Mouse (Mus musculus): ENCODE measurements at regions not wholly inside any gene's neighbourhood (a gene's known extent, or its start where the extent isn't known, plus 50 kb on each side); places are given as distances from the start of the nearest gene placed in this dataset.

GRCm38 (mm10) chr14:72091579-72091978 lies 400.1 kb downstream of the Gm9195 start:
- DNase-seq = no peak

DNA sequence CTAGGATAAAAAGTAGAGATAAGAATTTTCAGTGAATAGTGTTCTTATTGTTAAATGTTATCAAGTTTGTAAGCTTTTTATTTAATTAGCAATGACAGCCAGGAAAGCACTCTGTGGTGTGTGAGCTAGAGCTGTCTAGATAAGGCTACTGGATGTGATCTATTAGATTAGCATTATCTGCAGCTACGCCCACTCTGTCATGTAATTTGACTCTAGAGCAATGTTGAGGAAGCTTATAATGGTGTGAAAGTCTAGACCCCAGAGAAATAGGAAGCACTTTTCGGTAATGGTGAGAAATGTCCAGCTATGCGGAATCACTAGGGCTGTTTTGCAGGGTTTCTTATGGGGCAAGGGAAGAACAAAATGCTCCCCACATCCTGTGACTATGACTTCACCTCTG lies 410.2 kb downstream of the Gm9195 start:
- DNase-seq = no peak

- no peak for DNase-seq
These were observed 427.4 kb downstream of the Gm9195 start for GRCm38 (mm10) chr14:72064111-72064812.

DNA sequence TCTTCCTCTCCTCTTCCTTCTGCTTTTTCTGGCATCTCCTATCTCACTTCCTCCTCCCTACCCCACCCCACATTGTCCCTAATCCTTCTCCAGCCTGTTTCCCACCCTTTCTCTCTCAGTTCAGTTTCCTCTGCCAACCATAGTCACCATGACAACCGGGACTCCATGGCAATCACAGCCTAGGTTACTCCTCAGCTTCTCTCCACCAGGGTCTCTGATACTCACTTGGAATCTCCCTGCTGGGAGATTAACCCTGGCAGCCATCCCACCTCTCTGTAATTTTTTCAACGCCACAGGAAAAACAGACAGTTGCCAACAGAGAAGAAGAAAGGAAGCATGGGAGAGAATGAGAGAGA lies 448.8 kb downstream of the Gm9195 start:
- no peak for DNase-seq

DNA sequence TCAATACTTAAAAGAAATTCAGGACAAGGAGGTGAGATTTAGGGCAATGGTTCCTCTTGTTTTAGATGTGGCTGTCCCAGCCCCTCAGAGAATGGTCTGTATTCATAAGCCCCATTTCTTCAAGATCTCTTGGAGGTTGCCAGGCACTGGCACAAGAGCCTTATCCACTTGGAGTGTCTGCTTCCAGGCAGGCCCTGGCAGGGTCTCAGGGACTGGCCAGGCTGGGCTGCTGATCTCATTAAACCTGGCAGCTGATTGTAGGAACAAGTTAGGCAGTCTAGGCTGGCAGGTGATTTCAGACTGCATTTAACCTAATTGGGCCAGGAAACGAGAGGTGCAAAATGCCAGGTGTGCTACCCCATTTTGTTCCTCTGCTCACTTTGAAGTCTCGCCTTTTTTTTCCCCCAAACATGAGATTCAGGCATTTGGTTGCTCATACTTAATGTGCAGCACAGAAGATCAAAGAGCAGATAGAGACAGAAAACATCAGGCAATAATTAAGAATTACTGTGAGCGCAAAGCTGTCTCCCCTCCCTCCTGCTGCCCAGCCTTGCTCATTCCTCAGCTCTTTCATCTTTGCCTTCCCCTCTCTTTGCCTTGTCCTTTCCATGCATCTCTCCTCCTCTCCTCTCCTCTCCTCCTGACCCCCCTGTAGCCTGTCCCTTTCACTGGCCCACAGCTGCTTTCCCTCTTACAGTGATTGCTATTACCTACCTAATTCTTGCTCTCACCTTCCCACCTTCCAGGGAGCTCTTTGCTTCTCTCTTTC lies 449.3 kb downstream of the Gm9195 start:
- peak; percentile 7 for DNase-seq

- DNase-seq = peak; percentile 2
These were observed 461.2 kb downstream of the Gm9195 start for GRCm38 (mm10) chr14:72030396-72030795.

DNA sequence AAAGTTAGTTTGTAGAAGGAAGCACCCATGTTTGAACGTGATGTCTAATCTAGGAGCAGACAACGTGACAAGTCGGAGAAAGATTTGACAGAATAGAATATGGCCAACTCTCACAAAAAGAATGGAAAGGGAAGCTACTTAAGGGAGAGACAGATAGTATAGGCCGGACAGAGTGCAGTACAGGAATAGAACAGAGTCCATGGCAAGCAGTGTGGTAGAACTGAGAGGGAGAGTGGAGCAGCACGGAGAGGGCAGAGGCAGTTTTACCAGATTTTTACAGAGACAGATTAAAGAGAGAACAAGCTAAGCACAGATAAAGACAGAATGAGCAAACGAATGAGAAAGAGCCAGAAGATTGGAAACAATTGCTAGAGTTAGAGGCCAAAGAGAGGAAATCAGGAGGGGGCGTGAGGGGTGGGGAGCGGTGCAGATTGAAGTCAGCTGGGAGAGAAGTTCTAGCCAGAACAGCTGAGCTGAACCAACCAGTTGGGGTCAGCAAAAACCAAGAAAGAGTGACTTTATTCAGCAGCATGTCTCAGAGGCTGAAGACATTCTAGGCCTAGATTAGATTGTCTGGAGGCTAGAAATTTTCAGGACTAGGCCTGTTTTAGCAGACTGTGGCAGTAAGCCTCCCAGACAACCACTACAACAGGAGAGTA lies 464.1 kb downstream of the Gm9195 start:
- DNase-seq = peak; percentile 22

DNA sequence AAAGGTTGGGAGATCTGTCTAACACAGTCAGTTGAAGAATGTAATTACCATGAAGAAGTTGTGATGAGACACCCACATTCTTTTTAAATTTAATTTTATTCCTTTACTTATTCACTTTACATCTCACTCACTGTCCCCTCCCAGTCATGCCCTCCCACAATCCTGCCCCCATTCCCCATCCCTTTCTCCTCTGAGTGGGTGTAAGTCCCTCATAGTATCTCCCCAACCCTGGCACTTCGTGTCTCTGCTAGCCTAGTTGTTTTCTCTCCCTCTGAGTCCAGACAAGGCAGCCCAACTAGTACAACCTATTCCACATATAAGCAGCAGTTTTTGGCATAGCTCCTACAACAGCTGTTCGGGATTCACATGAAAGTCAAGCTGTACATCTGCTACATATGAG lies 487.3 kb downstream of the Gm9195 start:
- DNase-seq = no peak

DNA sequence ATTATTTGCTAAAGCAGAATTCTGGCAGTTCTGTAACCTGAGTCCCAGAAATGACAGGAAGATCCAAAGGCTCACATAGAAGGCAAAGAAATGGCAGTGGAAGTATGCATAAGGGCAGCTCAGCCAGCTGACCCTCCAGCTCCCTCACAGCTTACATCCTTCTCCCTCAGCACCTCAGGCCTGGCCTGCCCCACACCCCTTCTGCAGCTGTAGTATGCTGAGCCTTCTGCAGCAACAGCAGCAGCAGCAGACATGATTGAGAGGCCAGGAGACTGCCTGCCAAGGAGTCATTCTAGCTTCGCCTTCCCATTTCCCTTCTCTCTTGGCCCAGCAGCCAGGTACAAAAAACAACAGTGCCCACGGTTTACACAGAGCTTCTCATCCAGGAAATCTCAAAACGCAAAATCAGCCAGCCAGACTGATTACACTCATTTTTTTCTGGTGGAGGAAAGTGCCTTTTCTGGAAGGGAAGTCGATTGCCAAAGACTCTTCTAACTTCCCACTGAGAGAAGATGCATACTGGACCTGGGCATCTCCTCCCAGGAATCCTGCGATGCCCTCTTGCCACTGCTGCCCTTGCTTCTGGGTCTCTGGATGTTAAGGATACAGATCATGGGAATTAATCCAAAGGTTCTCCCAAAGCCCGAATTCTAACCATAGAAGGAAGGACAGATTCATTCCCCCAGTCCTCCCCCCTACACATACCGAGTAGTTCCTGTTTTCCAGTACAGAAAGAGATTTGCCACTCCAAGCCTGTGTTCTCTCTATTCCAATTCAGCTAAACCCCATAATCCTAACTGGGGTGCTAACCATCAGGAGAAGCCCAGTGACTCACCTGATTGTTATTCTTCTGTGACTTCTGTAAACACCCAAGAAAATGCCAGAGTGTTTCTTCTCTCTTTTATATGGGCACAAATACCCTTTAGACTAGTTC lies 489.2 kb downstream of the Gm9195 start:
- no peak for DNase-seq

DNA sequence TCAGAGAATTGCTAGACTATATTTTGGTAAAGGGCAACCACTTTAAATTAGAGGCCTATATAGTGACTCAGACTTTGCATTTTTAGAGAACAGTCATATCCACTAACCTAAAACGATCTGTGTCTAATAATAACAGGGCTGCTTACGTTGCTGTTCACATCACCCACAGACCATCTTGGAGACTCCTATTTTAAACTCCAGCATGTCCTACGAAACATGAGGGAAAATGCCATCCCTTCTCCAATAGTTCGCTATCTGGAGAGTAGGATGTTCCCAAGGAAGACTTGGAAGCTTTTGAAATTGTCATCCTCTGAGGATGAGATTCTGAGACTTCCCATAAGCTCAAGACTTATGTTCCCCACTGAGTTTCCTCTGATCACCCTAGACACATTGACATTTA lies 518.6 kb downstream of the Gm9195 start:
- DNase-seq = no peak

DNA sequence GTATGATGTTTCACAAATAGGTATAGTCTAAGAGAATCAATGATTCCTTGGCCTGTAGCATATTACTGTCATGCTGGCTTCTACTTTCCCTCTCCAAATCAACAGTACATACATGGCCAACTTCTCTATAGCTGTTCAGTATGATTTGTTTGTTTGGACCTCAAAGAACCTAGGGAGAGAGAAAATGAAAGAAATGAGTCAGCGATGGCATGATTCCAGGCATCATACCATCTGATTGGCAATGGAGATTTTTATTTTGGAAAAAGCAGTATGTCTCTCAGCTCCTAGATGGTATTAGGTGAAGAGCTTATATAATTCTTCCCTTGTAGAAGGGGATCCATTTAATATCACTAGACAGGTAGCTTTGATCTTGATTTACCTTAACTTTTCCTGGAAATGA lies 519.1 kb downstream of the Gm9195 start:
- no peak for DNase-seq

DNA sequence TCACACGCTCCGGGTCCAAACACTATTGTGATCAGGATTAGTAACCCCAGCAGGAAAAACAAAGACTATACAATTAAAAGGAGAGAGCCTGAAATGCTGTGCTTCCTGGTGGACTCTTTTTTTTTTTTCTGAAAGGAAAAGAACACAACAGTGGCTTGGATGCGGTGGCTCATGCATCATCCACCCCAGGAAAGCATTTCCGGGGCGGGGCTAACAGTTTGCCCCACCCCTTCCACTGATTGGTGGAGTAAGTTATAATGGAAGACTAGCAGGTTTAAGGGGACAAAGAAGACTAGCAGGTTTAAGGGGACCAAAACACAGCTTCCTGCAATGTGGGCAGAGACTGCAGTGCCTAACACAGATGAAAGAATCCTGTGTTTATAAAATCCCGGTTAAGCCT lies 524.0 kb downstream of the Gm9195 start:
- DNase-seq = no peak

DNA sequence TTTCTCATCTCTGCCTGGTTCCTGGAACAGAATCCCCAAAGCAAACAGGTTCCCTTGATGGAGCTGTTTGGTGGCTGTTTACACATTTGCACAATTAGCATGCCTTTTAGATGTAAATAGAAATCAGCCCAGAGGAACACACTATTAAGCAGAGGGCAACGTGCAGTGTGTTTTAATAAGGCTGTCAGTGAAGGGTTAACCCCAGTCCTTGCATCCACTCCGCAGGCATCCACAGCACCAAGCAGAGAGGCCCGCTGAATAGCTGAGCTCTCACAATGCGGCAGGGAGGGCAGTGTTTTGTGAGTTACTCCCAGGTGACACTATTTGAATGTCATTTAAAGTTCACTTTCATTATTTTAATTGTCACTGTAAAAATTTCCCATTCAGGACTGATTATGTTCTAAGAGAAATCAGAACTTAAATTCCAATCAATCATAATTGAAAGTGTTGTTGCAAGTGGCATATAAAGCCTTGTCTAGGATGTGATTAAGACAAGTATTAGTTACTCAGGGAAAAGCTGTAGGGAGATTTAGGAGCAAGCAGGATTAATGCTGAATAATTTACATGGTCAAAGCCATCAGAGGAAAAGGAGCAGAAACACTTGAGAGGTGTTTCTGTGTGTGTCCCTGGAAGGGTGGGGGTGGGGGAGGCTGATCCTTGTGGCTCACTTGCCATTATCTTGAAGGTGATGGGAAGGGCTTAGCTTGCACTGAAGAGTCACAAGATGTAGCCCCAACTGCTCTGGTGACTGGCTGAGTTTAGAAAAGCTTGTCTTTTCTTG lies 528.1 kb downstream of the Gm9195 start:
- peak; percentile 38 for DNase-seq

DNA sequence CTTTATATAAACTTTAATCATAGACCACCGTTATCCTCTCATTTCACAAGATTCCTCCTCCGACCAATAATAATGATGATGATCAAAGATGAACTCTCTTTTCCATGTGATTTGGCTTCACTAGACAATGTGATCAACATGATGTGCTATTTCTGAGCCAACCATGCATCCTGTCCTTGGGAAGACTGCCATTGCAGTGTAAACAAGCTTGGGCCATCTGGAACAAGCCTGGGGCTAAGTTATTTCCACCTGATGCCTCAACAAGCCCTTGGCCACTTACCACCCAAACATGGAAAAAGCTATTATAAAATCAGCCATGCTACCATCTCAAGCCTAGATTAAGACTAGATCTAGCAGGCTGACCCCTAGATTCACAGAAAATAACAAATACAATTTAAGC lies 542.9 kb downstream of the Gm9195 start:
- no peak for DNase-seq

GRCm38 (mm10) chr14:71937157-71937485 lies 554.5 kb downstream of the Gm9195 start:
- no peak for DNase-seq

- no peak for DNase-seq
These were observed 555.1 kb downstream of the Gm9195 start for GRCm38 (mm10) chr14:71936373-71937156.

DNA sequence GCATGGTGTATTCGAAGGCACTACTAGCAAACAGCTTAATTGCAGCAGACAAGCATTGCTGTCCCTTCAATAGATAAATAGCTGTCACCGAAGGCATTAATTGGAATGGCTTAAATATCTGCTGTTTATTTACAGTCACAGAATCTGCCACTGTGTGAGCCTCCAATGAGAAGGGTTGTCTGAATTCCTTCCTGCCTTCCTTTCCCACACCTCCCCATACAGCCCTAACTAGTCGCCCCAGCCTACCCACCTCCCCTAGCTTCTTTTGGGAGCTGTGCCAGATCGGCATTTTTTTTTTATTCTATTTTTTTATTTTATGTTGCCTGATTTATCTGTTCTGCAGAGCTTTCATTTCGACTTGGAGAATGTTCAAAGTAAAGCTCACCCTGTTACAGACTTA lies 575.7 kb downstream of the Gm9195 start:
- no peak for DNase-seq

GRCm38 (mm10) chr14:71910936-71911335 lies 580.7 kb downstream of the Gm9195 start:
- DNase-seq = no peak

DNA sequence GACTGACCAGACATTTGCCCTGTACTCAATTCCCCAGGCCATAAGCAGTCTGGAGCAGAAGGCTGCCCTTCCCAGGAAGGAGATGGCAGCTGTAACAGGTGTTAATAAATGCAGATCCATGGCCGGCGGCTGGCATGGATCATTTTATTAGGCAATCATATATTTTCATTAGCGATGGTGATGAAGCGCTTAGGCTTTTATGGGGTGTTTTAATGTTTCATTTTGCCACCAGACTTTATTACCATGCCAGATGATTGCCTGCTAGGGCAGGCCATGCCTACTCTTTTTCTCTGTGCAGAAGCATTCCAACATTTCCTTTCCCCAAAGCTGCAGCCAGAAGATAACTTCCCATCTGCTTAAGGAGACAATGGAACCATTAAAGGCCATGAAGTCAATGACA lies 596.2 kb downstream of the Gm9195 start:
- no peak for DNase-seq

DNA sequence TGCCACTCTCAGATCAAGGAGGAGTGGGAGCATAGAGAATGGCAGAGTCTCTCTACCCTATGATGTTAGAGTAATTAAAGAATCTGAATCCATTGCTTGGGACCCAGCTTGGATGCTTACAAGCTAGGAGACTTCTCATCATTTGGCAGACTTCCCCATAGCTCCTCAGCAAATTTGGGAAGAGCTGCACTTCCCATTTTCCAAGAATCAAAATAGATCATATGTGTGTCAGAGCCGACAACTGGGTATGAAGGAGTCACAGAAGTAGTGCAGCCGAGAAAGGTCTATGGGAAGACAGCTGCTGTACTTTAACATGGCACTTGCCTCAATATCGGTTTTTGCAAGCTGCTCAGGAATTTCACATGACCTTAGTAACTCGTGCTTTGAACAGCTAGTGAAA lies 596.8 kb downstream of the Gm9195 start:
- no peak for DNase-seq

DNA sequence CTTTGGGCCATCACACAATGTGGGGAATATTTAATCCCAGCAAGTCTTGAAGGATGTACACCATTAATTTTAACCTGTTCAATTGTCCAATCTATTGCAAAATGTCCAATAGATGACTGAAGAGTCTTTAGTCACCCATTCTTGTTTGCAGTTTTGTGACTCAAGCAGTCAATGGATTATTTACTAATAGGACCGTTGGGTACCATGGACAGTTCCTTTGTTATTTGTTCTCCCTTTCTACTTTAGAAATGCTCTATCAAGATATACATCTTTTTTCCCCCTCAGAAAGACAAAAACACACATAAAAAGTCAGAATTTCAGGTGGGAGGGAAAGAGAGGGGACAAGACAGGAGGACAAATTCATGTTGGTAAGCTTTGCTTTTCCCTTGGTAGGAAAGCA lies 598.3 kb downstream of the Gm9195 start:
- peak; percentile 72 for DNase-seq

DNA sequence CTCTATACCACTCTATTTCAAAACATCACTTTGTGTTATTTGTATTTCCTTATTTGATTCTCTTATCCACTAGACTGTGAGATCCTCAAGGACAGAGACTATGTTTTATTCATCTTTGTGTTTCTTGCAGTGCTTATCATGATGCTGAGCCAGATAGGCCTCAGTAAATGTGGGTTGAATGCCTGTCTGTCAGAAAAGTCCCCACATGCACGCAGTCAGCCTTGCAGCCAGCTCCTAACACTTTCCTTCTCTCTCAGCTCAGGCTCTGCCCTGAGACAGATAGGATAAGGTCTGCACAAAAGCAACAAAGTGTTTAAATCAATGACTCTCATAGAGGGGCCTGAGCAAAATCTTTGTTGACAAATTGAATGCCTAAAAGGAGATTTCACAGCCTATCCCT lies 600.0 kb downstream of the Gm9195 start:
- no peak for DNase-seq

All from embryo, embryonic 11 days (tissue).